Mouse (Mus musculus) mouse embryonic stem cell (cell line): Measurements from ENCODE around the gene Mapkapk2.

Experiments used
- in situ Hi-C, 2 experiments: fragments of 300-500 bp; cut with MboI; formaldehyde crosslinking; loops; 1 replicate in 1 of 2; 3 replicates in 1 of 2; pipeline ENCODE4 v1.14.3; 2019 to 2020; ENCODE audit warnings: low sequenced_read_pairs in 2 of 2, low pct_unique_long_range_greater_than_20kb in 1 of 2, mixed read lengths in 1 of 2; ENCODE audit not compliant: unreplicated experiment in 1 of 2

Mapkapk2 gene

GRCm38 (mm10) chr1:131116430-131117011 lies 18.9 kb upstream of the Mapkapk2 start:
- in situ Hi-C loops: no loop called here

- in situ Hi-C loops: no loop called here
These were observed 18.3 kb upstream of the Mapkapk2 start for GRCm38 (mm10) chr1:131115932-131116331.

- in situ Hi-C loops: no loop called here
These were observed 14.9 kb upstream of the Mapkapk2 start for GRCm38 (mm10) chr1:131112576-131112975.

GRCm38 (mm10) chr1:131110525-131111106 lies 13.0 kb upstream of the Mapkapk2 start:
- in situ Hi-C loops: no loop called here

- in situ Hi-C loops: no loop called here
These were observed 10.1 kb upstream of the Mapkapk2 start for GRCm38 (mm10) chr1:131107575-131108308.

GRCm38 (mm10) chr1:131103776-131104424 lies 6.3 kb upstream of the Mapkapk2 start:
- in situ Hi-C loops: no loop called here

GRCm38 (mm10) chr1:131100808-131101207 lies 3.2 kb upstream of the Mapkapk2 start:
- in situ Hi-C loops: no loop called here

GRCm38 (mm10) chr1:131096803-131097699 lies 575 bp downstream of the Mapkapk2 start:
- in situ Hi-C loops: no loop called here

- in situ Hi-C loops: no loop called here
These were observed 1.4 kb downstream of the Mapkapk2 start for GRCm38 (mm10) chr1:131096132-131096695.

GRCm38 (mm10) chr1:131095574-131095973 lies 2.1 kb downstream of the Mapkapk2 start:
- in situ Hi-C loops: no loop called here

GRCm38 (mm10) chr1:131093889-131094288 lies 3.7 kb downstream of the Mapkapk2 start:
- in situ Hi-C loops: no loop called here

- in situ Hi-C loops: no loop called here
These were observed 4.8 kb downstream of the Mapkapk2 start for GRCm38 (mm10) chr1:131092846-131093245.

GRCm38 (mm10) chr1:131092173-131092572 lies 5.5 kb downstream of the Mapkapk2 start:
- in situ Hi-C loops: no loop called here

- in situ Hi-C loops: no loop called here
These were observed 6.1 kb downstream of the Mapkapk2 start for GRCm38 (mm10) chr1:131091481-131091880.

GRCm38 (mm10) chr1:131090877-131091276 lies 6.7 kb downstream of the Mapkapk2 start:
- in situ Hi-C loops: no loop called here

- in situ Hi-C loops: no loop called here
These were observed 7.4 kb downstream of the Mapkapk2 start for GRCm38 (mm10) chr1:131090261-131090660.

- in situ Hi-C loops: no loop called here
These were observed 8.0 kb downstream of the Mapkapk2 start for GRCm38 (mm10) chr1:131089525-131090127.

- in situ Hi-C loops: no loop called here
These were observed 9.1 kb downstream of the Mapkapk2 start for GRCm38 (mm10) chr1:131088547-131088946.
